Mouse (Mus musculus) hindbrain, embryonic 16.5 days (tissue): ENCODE measurements around the gene Htt. TPM values are rescaled to one million over a fixed set of nuclear protein-coding genes. Genes with fewer than 3 reads are reported as not detected.
"Not testable (repeated sequence)": the region's sequence is repeated elsewhere in the genome, so short reads cannot be mapped to it uniquely, and the experiment has no call there.

Experiments
- ATAC-seq: fragments of 200-750 bp; cut with Nextera tagmentation; 2 replicates; pipeline ENCODE4 v1.8.0; 2017; ENCODE audit warnings: moderate TSS enrichment, moderate library complexity
- H3K27ac ChIP-seq: fragments of 300-500 bp; sonication (generic); 2 replicates; pipeline ENCODE4 v1.5.1; 2014; ENCODE audit warnings: low read depth, mild to moderate bottlenecking, control low read depth, low read length, moderate library complexity
- H3K27me3 ChIP-seq: fragments of 300-500 bp; sonication (generic); replicated peaks from 2 replicates; pipeline ENCODE4 v1.6.1; 2014; ENCODE audit warnings: low read length; ENCODE audit not compliant: control insufficient read depth, insufficient read depth
- H3K36me3 ChIP-seq: fragments of 300-500 bp; sonication (generic); 2 replicates; pipeline ENCODE4 v1.6.1; 2014; ENCODE audit warnings: mild to moderate bottlenecking, low read length, moderate library complexity, mixed read lengths; ENCODE audit not compliant: control insufficient read depth, insufficient read depth
- H3K4me1 ChIP-seq: fragments of 300-500 bp; sonication (generic); 2 replicates; pipeline ENCODE4 v1.6.1; 2014; ENCODE audit warnings: low read depth, low read length; ENCODE audit not compliant: control insufficient read depth, insufficient read depth
- H3K4me2 ChIP-seq: fragments of 300-500 bp; sonication (generic); 2 replicates; pipeline ENCODE4 v1.6.1; 2014; ENCODE audit warnings: mild to moderate bottlenecking, low read length, control low read depth, moderate library complexity
- H3K4me3 ChIP-seq: fragments of 300-500 bp; sonication (generic); 2 replicates; pipeline ENCODE4 v1.5.1; 2014; ENCODE audit warnings: mild to moderate bottlenecking, low read length, control low read depth, moderate library complexity
- H3K9ac ChIP-seq: fragments of 300-500 bp; sonication (generic); 2 replicates; pipeline ENCODE4 v1.6.1; 2014; ENCODE audit warnings: low read depth, mild to moderate bottlenecking, control low read depth, low read length, moderate library complexity
- H3K9me3 ChIP-seq: fragments of 300-500 bp; sonication (generic); 2 replicates; pipeline ENCODE4 v1.6.1; 2014; ENCODE audit warnings: mild to moderate bottlenecking, low read length, moderate library complexity; ENCODE audit not compliant: control insufficient read depth
- WGBS: fragments of 180-500 bp; shearing (Covaris S2); extraction: QIAGEN DNeasy Blood & Tissue Kit; methylation state at CpG from one replicate; pipeline ENCODE4 v1.1.7; 2014; 5-methylcytosine and 5-hydroxymethylcytosine counted together
- polyA plus RNA-seq: library from polyadenylated mRNA; unstranded; fragments of >200 nt; fragmentation: Nextera tagmentation; extraction: Ambion mirVana; gene quantifications from 2 replicates; pipeline ENCODE4 v1.2.1, GENCODE M21; 2015

Gene Htt
- polyA plus RNA-seq, 1 experiment from 2014 or later = 11.9 TPM

GRCm38 (mm10) chr5:34865367-34865766 lies 103.8 kb downstream of the Htt start:
- ATAC-seq = no peak
- Histone ChIP-seq H3K27ac (no peak overlapping the region), H3K4me2 (no peak overlapping the region), H3K9me3 (no peaks in the 10 kb centered on the region), H3K36me3 (peaks cover 23% of the 10 kb centered on the region), H3K9ac (no peak overlapping the region), H3K4me1 (no peaks in the 10 kb centered on the region), H3K4me3 (no peak overlapping the region), H3K27me3 (no peaks in the 10 kb centered on the region)
- WGBS = 97% methylated on average over 5 of the region's 5 CpGs

GRCm38 (mm10) chr5:34880307-34880706 lies 118.8 kb downstream of the Htt start:
- not testable (repeated sequence) for H3K4me2 ChIP-seq, H3K9ac ChIP-seq, H3K9me3 ChIP-seq, ATAC-seq, H3K27ac ChIP-seq, H3K4me1 ChIP-seq, H3K27me3 ChIP-seq, H3K4me3 ChIP-seq
- H3K36me3 ChIP-seq = peaks cover 50% of the 10 kb centered on the region
- 92% methylated on average over 3 of the region's 3 CpGs for WGBS

- Histone ChIP-seq H3K9me3 (no peaks in the 10 kb centered on the region), H3K9ac (no peak overlapping the region), H3K4me2 (no peak overlapping the region), H3K4me3 (no peak overlapping the region), H3K4me1 (no peaks in the 10 kb centered on the region), H3K27me3 (no peaks in the 10 kb centered on the region), H3K36me3 (peaks cover 48% of the 10 kb centered on the region), H3K27ac (no peak overlapping the region)
- 100% methylated on average over 3 of the region's 3 CpGs for WGBS
- no peak for ATAC-seq
Measured at GRCm38 (mm10) chr5:34881023-34881422, 119.5 kb downstream of the Htt start.

GRCm38 (mm10) chr5:34885250-34885649 lies 123.7 kb downstream of the Htt start:
- no peak overlapping the region for H3K4me2 ChIP-seq
- WGBS = 74% methylated on average over 3 of the region's 3 CpGs
- no peak overlapping the region for H3K27ac ChIP-seq
- H3K9me3 ChIP-seq = no peaks in the 10 kb centered on the region
- no peak overlapping the region for H3K4me3 ChIP-seq
- no peak overlapping the region for H3K9ac ChIP-seq
- peaks cover 47% of the 10 kb centered on the region for H3K36me3 ChIP-seq
- H3K4me1 ChIP-seq = no peaks in the 10 kb centered on the region
- no peak for ATAC-seq
- no peaks in the 10 kb centered on the region for H3K27me3 ChIP-seq

GRCm38 (mm10) chr5:34889252-34889651 lies 127.7 kb downstream of the Htt start:
- 94% methylated on average over 4 of the region's 4 CpGs for WGBS
- peaks cover 32% of the 10 kb centered on the region for H3K36me3 ChIP-seq
- no peak overlapping the region for H3K27ac ChIP-seq
- no peak overlapping the region for H3K9ac ChIP-seq
- no peak overlapping the region for H3K4me2 ChIP-seq
- H3K27me3 ChIP-seq = no peaks in the 10 kb centered on the region
- H3K4me1 ChIP-seq = no peaks in the 10 kb centered on the region
- no peak for ATAC-seq
- no peaks in the 10 kb centered on the region for H3K9me3 ChIP-seq
- H3K4me3 ChIP-seq = no peak overlapping the region

GRCm38 (mm10) chr5:34896697-34897453 lies 135.3 kb downstream of the Htt start:
- WGBS = 89% methylated on average over 3 of the region's 3 CpGs
- H3K4me3 ChIP-seq = no peak overlapping the region
- no peaks in the 10 kb centered on the region for H3K4me1 ChIP-seq
- H3K36me3 ChIP-seq = peaks cover 14% of the 10 kb centered on the region
- no peak overlapping the region for H3K27ac ChIP-seq
- no peak overlapping the region for H3K9ac ChIP-seq
- no peaks in the 10 kb centered on the region for H3K27me3 ChIP-seq
- ATAC-seq = no peak
- no peak overlapping the region for H3K4me2 ChIP-seq
- H3K9me3 ChIP-seq = no peaks in the 10 kb centered on the region

- Histone ChIP-seq H3K36me3 (peaks cover 19% of the 10 kb centered on the region), H3K4me3 (no peak overlapping the region), H3K4me2 (no peak overlapping the region), H3K4me1 (no peaks in the 10 kb centered on the region), H3K27ac (no peak overlapping the region), H3K9ac (no peak overlapping the region), H3K27me3 (no peaks in the 10 kb centered on the region), H3K9me3 (no peaks in the 10 kb centered on the region)
- 97% methylated on average over 6 of the region's 6 CpGs for WGBS
- peak; percentile 75 for ATAC-seq
Measured at GRCm38 (mm10) chr5:34899787-34900469, 138.4 kb downstream of the Htt start.

GRCm38 (mm10) chr5:34902371-34902770 lies 140.8 kb downstream of the Htt start:
- H3K27ac ChIP-seq = no peak overlapping the region
- H3K36me3 ChIP-seq = peaks cover 32% of the 10 kb centered on the region
- ATAC-seq = no peak
- H3K4me2 ChIP-seq = no peak overlapping the region
- H3K4me3 ChIP-seq = no peak overlapping the region
- no peaks in the 10 kb centered on the region for H3K4me1 ChIP-seq
- H3K9ac ChIP-seq = no peak overlapping the region
- H3K27me3 ChIP-seq = no peaks in the 10 kb centered on the region
- no peaks in the 10 kb centered on the region for H3K9me3 ChIP-seq

GRCm38 (mm10) chr5:34902811-34903385 lies 141.4 kb downstream of the Htt start:
- Histone ChIP-seq H3K9me3 (no peaks in the 10 kb centered on the region), H3K36me3 (peaks cover 32% of the 10 kb centered on the region), H3K4me3 (no peak overlapping the region), H3K4me1 (no peaks in the 10 kb centered on the region), H3K27me3 (no peaks in the 10 kb centered on the region), H3K4me2 (no peak overlapping the region), H3K27ac (no peak overlapping the region), H3K9ac (no peak overlapping the region)
- 63% methylated on average over 5 of the region's 5 CpGs for WGBS
- peak; percentile 72 for ATAC-seq
